Mouse (Mus musculus) liver, embryonic 14.5 days (tissue): ENCODE measurements around the gene Acacb.
A peak's percentile ranks its signal among the peaks of the same experiment; 100 is the strongest.

Experiments
- CTCF ChIP-seq: IDR thresholded peaks from 2 replicates; pipeline ENCODE4 v1.5.1; 2016; ENCODE audit warnings: antibody characterized with exemption, low read depth, control low read depth
- EP300 ChIP-seq: IDR thresholded peaks from 2 replicates; pipeline ENCODE4 v1.6.1; 2016; ENCODE audit warnings: antibody characterized with exemption, low read depth

DNA sequence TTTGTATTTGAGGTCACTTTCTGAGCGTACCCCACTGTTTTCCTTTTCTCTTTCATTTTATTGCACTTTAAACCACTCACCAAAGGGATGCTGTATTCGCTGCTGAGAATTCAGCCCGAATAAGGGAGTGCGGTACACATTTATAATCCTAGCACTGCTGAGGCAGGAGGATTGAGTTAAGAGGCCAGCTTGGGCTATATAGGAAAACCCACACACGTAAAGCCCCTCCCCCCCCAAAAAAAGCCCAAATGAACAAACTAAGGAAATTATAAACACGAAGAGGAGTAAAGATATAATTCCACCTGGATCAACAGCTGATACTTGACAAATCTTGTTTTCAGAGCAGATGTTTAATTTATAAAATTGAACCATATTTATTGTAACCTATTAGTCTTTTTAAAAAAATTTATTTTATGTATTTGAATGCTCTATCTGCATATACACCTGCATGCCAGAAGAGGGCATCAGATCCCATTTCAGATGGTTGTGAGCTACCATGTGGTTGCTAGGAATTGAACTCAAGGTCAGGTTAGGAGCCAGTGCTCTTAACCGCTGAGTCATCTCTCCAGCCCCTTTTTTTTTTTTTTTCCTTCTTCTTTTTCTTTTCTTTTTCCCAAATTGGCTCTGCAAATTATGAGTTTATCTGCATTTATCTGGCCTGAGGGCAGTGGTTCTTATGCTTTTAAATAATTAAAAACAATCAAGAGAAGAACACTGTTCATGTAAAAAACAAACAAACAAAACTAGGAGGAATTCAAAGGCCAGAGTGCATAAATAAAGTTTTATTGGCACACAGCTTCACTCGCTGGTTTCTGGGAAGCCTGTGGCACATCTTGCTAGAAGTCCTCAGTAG lies 30.4 kb downstream of the Acacb start:
- 0 out of 2 replicates have a peak, but pooled peaks have one; percentile 19 for TF ChIP-seq CTCF
- no peak for TF ChIP-seq EP300
